Mouse (Mus musculus) urinary bladder, postnatal 10 days (tissue): ENCODE data around the gene Tctex1d2.

Experiments used
- DNase-seq: peaks from one replicate; pipeline ENCODE4 v3.0.0; 2022; ENCODE audit warnings: low spot score

The Tctex1d2 gene

DNA sequence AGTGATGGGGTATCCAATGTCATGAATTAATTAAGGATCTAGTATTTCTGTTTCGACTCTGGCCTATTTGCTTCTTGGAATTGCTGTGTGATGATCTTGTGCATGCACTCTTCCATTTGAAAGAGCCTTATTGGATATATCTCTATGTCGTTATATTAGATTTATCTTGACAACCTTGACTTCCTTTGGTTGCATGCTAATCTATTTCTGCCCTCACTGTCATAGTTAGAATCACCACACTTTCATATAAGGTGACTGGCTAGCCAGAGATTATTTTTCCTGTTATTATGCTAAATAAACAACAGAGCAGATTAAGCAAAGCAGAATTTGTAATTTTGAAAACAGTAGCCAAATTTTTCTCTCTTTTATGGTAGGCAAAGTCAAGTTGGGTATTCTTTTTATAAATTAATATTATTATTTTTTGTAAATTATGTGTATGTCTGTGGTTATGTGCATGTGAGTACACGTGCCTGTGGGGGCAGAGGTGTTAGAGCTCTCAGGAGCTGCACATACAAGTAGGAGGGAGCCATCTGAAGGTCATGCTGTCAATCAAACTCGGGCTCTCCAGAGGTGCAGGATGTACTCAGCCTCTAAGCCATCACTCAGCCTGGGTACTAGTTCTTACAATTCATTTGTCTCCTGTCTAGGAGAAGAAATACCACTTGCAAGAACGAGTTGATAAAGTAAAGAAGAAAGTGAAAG lies 50.1 kb downstream of the Tctex1d2 start:
- DNase-seq = no peak

DNA sequence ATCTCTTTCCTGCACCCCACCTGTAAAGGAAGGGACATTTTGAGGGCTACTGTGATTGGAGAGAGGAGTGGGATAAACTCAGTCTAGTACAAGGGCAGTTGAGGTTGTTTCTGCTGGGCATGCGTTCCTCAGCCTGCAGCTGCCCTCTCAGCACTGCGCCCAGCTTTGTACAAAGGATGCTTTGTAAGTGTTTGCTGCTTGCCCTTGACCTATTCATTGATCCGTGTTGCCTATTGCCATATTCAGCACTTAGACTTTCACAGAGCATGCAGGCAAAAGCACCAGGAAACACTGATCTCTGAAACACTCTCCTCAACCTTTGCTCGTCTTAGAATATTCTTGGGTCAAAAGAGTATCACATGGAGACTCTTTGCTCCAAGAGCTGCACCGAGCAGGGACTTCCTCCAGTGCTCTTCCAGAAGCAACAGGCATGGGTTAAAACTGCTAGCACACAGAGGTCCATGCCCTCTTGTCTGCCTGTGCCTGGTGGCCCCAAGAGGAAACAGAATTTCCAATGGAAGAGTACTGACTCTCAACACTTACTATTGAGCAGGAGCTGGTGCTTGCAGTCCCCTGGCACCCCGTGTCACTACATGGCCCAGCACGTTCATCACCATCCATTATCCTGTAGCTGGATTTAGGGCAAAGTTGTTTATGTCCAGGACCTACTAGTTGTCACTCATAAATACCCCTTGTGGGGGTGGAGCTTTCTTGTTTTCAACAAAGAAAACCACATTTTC lies 52.9 kb downstream of the Tctex1d2 start:
- DNase-seq = no peak

DNA sequence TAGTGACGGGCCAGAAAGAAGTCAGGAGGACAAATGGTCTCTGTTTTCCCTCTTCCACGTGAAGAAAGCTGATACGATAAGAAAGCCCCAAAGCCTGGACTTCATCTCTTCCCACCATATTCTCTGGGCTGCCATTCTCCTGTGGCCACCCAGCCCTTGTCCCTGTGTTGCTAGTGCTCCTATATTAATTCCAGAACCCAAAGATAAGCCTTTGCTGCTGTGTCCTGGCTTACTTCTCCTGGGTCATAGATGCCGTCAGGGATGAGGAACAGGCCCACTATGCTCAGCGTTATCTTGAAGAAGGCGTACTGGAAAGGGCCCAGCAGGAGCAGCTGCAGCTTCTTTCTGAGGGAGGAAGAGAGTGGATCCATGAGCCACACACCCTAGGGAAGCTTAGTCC lies 57.8 kb downstream of the Tctex1d2 start:
- DNase-seq = no peak
